Mouse (Mus musculus): ENCODE measurements around the gene 4930572O03Rik. TPM values are rescaled to one million over a fixed set of nuclear protein-coding genes. Genes with fewer than 3 reads are reported as not detected.
"Not testable (repeated sequence)": the region's sequence is repeated elsewhere in the genome, so short reads cannot be mapped to it uniquely, and the experiment has no call there.

The 4930572O03Rik gene
- not detected in 2 replicates for polyA plus RNA-seq (2014; fragmentation: Nextera tagmentation; extraction: Ambion mirVana)

DNA sequence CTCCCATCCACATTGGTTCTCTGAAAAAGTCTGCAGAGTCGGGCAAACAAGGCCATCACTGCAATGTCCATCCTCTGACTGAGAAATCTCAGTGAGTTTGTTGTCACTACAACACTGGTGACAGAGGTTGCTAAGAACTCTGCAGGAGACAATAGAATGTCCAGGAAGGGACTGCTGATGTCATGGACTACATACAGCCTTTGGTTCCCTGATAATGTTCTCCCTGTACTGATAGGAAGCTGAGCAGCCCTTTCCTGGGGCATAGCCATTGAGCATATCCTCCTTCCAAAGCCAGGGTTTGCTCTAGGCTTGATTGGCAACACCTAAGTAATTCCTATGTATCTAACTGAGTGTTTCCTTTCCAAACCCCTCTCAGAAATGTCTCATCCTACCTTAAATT is at the start of gene 4930572O03Rik:
TSS of gene 4930572O03Rik (minus strand) at position 101 of the 400 bp plus-strand sequence.
- not testable (repeated sequence) for H3K4me3 ChIP-seq (ENCODE audit: low read depth, low read length); DNase-seq (ENCODE audit: low spot score); ATAC-seq (ENCODE audit: low FRiP score); H3K36me3 ChIP-seq (ENCODE audit: control insufficient read depth, insufficient read depth, low read length); H3K27ac ChIP-seq (ENCODE audit: low read depth, low read length); H3K27me3 ChIP-seq (ENCODE audit: control insufficient read depth, insufficient read depth, low read length); H3K4me1 ChIP-seq (replicated peaks; ENCODE audit: control insufficient read depth, insufficient read depth, low read length); H3K4me2 ChIP-seq (replicated peaks; ENCODE audit: low read depth, low read length); H3K9ac ChIP-seq (ENCODE audit: low read depth, low read length); H3K9me3 ChIP-seq (ENCODE audit: control insufficient read depth, low read length)
- WGBS: 73% methylated on average over 1 of the region's 1 CpGs

DNA sequence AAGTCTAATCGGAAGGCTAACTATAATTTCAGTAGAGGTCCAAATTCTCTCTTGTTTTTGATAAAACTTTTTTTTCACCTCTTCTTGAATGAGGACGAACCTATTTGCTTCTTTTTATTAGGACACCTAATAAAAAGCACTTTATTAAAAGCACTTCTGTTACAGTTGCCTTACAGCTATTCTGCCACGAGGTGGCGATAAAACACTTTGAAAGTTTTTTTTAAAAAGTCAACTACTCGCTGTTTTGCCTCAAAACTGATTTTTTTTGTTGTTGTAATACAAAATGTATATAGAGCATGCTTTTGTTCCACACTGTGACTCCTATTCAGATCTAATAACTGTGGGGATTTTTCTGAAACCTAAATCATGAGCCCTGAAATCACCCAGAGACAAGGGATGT is 46.0 kb upstream of the 4930572O03Rik start:
- not testable (repeated sequence) for H3K27me3 ChIP-seq (ENCODE audit: control insufficient read depth, insufficient read depth, low read length); H3K4me2 ChIP-seq (replicated peaks; ENCODE audit: low read depth, low read length); H3K9me3 ChIP-seq (ENCODE audit: control insufficient read depth, low read length); H3K4me3 ChIP-seq (ENCODE audit: low read depth, low read length); H3K27ac ChIP-seq (ENCODE audit: low read depth, low read length); DNase-seq (ENCODE audit: low spot score); H3K9ac ChIP-seq (ENCODE audit: low read depth, low read length); H3K36me3 ChIP-seq (ENCODE audit: control insufficient read depth, insufficient read depth, low read length); ATAC-seq (ENCODE audit: low FRiP score); H3K4me1 ChIP-seq (replicated peaks; ENCODE audit: control insufficient read depth, insufficient read depth, low read length)
- WGBS: 24% methylated on average over 5 of the region's 5 CpGs

DNA sequence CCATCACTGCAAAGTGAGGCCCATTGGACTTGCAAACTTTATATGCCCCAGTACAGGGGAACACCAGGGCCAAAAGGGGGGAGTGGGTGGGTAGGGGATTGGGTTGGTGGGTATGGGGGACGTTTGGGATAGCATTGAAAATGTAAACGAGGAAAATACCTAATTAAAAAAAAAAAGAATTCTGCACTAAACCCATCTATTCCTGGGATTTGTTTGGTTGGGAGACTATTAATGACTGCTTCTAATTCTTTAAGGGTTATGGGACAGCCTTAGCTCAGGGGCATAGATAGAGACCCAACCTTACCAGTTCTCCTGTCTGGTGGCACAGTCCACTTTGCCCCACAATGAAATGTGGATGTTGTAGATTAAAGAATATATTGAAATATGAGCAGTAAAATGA is 40.9 kb upstream of the 4930572O03Rik start:
- H3K9me3 ChIP-seq (ENCODE audit: control insufficient read depth, low read length); H3K4me1 ChIP-seq (replicated peaks; ENCODE audit: control insufficient read depth, insufficient read depth, low read length); H3K4me2 ChIP-seq (replicated peaks; ENCODE audit: low read depth, low read length); H3K9ac ChIP-seq (ENCODE audit: low read depth, low read length); H3K27ac ChIP-seq (ENCODE audit: low read depth, low read length); H3K4me3 ChIP-seq (ENCODE audit: low read depth, low read length); H3K36me3 ChIP-seq (ENCODE audit: control insufficient read depth, insufficient read depth, low read length); DNase-seq (ENCODE audit: low spot score); H3K27me3 ChIP-seq (ENCODE audit: control insufficient read depth, insufficient read depth, low read length); ATAC-seq (ENCODE audit: low FRiP score): not testable (repeated sequence)
- 40% methylated on average over 2 of the region's 2 CpGs for WGBS

DNA sequence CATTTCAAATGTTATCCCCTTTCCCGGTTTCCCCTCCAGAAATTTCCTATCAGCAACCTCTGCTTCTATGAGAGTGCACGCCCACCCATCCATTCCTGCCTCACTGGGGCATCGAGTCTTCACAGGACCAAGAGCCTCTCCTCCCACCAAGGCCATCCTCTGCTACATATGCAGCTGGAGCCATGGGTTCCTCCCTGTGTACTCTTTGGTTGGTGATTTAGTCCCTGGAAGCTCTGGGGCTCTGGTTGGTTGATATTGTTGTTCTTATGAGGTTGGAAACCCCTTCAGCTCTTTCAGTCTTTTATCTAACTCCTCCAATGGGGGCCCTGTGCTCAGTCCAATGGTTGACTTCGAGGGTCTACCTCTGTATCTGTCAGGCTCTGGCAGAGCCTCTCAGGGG is 35.0 kb upstream of the 4930572O03Rik start:
- H3K36me3 ChIP-seq (ENCODE audit: control insufficient read depth, insufficient read depth, low read length); H3K4me1 ChIP-seq (replicated peaks; ENCODE audit: control insufficient read depth, insufficient read depth, low read length); DNase-seq (ENCODE audit: low spot score); H3K27ac ChIP-seq (ENCODE audit: low read depth, low read length); ATAC-seq (ENCODE audit: low FRiP score); H3K4me3 ChIP-seq (ENCODE audit: low read depth, low read length); H3K9ac ChIP-seq (ENCODE audit: low read depth, low read length); H3K9me3 ChIP-seq (ENCODE audit: control insufficient read depth, low read length); H3K4me2 ChIP-seq (replicated peaks; ENCODE audit: low read depth, low read length); H3K27me3 ChIP-seq (ENCODE audit: control insufficient read depth, insufficient read depth, low read length): not testable (repeated sequence)
- 84% methylated on average over 4 of the region's 4 CpGs for WGBS

DNA sequence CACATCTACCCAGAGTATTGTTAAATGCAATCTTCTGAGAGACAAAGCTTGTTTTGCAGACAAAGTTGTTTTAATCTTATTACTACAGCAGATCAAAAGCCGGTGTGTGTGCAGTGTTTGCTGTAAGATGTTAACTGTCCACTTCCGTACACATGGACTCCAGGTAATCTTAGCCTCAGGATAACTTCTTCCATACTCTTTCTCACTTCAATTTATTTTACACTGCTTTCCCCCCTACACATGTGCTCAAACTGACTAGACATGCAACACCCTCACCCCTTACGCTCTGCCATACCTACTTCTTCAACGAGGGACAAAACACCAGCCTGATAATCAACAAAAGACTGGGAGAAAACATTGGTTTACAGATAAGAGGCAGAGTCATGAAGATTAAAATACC is 34.0 kb upstream of the 4930572O03Rik start:
- WGBS: 75% methylated on average over 4 of the region's 4 CpGs
- H3K4me2 ChIP-seq (replicated peaks; ENCODE audit: low read depth, low read length); DNase-seq (ENCODE audit: low spot score); H3K27ac ChIP-seq (ENCODE audit: low read depth, low read length); H3K4me3 ChIP-seq (ENCODE audit: low read depth, low read length); H3K36me3 ChIP-seq (ENCODE audit: control insufficient read depth, insufficient read depth, low read length); ATAC-seq (ENCODE audit: low FRiP score); H3K27me3 ChIP-seq (ENCODE audit: control insufficient read depth, insufficient read depth, low read length); H3K9ac ChIP-seq (ENCODE audit: low read depth, low read length); H3K9me3 ChIP-seq (ENCODE audit: control insufficient read depth, low read length); H3K4me1 ChIP-seq (replicated peaks; ENCODE audit: control insufficient read depth, insufficient read depth, low read length): not testable (repeated sequence)

DNA sequence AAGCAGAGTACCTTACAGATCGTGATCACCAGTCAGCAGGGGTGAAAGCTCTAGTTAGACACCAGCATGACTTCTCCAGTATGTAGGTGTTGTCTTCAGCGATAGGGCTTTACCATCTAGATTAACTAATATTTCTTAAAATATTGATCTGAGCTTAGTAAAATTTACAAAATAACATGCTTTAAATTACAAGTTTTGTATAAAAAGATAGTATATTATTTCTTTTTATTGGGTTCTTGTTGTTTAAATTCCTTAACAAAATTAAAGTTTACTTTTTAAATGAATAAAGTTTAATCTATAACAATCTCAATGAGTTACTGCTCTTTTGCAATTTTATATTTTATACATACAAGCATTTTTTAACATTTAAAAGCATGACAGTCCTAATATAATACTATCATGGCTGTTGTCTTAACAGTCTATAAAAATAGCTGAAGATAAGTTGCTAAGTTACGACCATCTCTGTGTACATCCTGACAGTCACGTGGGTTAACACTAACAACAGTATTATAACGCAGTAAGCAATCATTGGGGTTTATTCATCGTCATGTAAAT is 32.9 kb upstream of the 4930572O03Rik start:
- not testable (repeated sequence) for DNase-seq (ENCODE audit: low spot score); H3K4me2 ChIP-seq (replicated peaks; ENCODE audit: low read depth, low read length); H3K9me3 ChIP-seq (ENCODE audit: control insufficient read depth, low read length); H3K36me3 ChIP-seq (ENCODE audit: control insufficient read depth, insufficient read depth, low read length); H3K4me3 ChIP-seq (ENCODE audit: low read depth, low read length); H3K27me3 ChIP-seq (ENCODE audit: control insufficient read depth, insufficient read depth, low read length); H3K4me1 ChIP-seq (replicated peaks; ENCODE audit: control insufficient read depth, insufficient read depth, low read length); H3K27ac ChIP-seq (ENCODE audit: low read depth, low read length); H3K9ac ChIP-seq (ENCODE audit: low read depth, low read length)
- WGBS: 85% methylated on average over 6 of the region's 6 CpGs
- peak; percentile 91 for ATAC-seq (ENCODE audit: low FRiP score)

DNA sequence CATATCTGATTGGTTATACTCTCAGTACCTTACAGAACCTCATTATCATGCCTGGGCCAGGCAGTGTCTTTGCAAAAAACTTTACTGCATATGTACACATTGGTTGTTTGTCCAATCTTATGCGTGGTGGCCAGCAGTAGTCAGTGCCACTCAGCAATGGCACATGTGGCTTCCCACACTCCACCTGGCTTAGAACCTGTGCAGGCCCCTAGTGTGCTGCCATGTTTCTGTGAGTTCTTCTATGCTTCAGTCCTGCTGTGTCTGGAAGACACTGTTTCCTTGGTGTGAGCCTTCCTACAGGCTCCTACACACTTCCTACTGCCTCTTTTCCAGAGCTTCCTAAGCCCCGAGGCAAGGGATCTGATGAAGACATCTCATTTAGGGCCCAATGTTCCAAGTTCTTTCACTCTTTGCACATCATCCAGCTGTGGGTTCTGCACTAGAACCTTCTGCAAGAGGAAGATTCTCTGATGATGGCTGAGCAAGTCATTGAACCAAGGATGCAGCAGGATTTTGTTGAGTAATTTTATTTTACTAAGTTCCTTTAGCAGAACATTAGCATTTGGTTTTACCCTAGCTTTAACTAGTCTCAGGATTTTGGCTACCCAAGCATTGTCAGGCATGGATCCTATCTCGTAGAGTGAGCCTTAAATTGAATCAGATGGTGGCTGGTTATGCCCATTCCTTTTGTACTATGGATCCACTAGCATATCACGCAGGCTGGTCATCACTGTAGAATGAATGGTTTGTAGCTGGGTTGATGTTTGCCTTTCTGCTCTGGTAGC is 32.2 kb upstream of the 4930572O03Rik start:
- not testable (repeated sequence) for H3K27me3 ChIP-seq (ENCODE audit: control insufficient read depth, insufficient read depth, low read length); H3K4me1 ChIP-seq (replicated peaks; ENCODE audit: control insufficient read depth, insufficient read depth, low read length); H3K9me3 ChIP-seq (ENCODE audit: control insufficient read depth, low read length); H3K27ac ChIP-seq (ENCODE audit: low read depth, low read length); H3K9ac ChIP-seq (ENCODE audit: low read depth, low read length); H3K36me3 ChIP-seq (ENCODE audit: control insufficient read depth, insufficient read depth, low read length); DNase-seq (ENCODE audit: low spot score); H3K4me2 ChIP-seq (replicated peaks; ENCODE audit: low read depth, low read length); H3K4me3 ChIP-seq (ENCODE audit: low read depth, low read length)
- peak; percentile 84 for ATAC-seq (ENCODE audit: low FRiP score)
- 62% methylated on average over 4 of the region's 4 CpGs for WGBS

DNA sequence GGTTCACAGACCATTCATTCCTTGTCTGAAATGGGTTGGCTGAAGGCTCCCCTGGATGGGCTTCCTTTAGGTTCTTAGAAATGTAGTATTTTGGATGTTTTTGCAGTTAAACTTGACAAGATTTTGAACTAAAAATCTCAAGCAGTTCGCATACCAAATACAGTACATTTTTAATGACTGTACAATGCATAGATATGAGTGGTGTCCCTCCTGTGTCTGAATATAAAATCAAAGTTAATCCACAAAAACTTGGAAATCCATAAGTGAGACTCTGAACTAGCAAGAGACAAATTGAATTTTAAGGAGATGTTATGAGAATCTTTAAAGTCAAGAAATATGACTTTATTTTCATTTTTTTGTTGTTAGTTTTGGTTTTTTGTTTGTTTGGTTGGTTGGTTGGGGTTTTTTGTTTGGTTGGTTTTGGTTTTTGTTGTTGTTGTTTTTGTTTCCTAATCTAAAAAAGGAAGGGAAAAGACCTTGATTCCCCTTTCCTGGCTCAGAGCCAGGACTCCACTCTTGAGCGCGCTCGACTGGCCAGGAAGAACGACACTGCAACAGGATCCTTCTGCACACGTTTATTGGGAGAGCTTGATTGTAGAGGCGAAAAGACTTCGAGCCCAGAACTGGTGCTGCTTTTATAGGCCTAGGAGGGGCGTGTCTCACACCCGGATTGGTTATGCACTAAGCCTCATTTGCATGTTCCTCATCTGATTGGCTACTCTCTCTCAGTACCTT is 24.6 kb upstream of the 4930572O03Rik start:
- not testable (repeated sequence) for H3K9me3 ChIP-seq (ENCODE audit: control insufficient read depth, low read length); H3K27me3 ChIP-seq (ENCODE audit: control insufficient read depth, insufficient read depth, low read length); H3K4me3 ChIP-seq (ENCODE audit: low read depth, low read length); H3K27ac ChIP-seq (ENCODE audit: low read depth, low read length); H3K4me2 ChIP-seq (replicated peaks; ENCODE audit: low read depth, low read length); DNase-seq (ENCODE audit: low spot score); H3K4me1 ChIP-seq (replicated peaks; ENCODE audit: control insufficient read depth, insufficient read depth, low read length); H3K36me3 ChIP-seq (ENCODE audit: control insufficient read depth, insufficient read depth, low read length); H3K9ac ChIP-seq (ENCODE audit: low read depth, low read length)
- WGBS: 82% methylated on average over 7 of the region's 10 CpGs
- peak; percentile 81 for ATAC-seq (ENCODE audit: low FRiP score)
